Mouse (Mus musculus): Measurements from ENCODE around the gene Lmo4.

DNA sequence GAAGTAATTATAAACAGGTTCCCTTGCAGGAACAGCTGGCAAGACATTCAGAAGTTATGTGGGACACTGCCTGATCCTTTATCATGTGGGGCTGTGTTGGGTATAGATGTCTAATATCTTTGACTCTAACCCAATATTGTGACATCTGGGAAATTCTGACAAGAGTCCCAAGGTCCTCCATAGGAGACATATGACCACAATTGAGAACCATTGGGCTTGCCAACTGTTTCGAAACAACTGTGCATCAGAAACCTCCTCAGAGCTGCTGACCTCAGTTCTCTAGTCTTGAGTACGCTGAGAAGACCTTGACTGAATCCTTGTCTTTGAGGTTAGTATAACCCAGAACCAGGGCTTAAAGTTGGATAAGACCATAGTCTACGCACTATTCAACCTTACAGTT, 66.4 kb downstream of the Lmo4 start:
- TF ChIP-seq CTCF (IDR thresholded peaks at IDR 0.05; ENCODE audit: low read depth, low read length) (no peak), POLR2A (IDR thresholded peaks at IDR 0.05; ENCODE audit: borderline replicate concordance, low read depth, low read length) (no peak)
